In the genomic region with DNA sequence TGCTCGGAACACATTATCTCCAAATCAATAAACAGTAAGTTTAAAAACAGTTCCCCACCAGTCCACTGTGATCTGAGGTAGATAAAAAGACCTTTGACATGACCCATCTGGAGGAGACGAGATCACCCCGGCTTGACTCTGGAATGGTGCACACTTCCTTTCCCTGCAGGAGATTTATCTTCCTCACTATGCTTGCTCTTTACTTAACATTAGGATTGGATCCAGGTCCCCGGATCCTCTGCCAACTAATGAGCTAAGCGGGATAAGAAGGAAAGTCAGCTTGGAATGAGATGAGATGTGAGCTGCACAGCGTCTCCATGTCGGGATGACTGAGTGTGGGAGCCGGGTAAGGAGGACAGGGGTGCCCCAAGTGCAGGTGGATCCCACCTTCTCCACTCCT, we compare ENCODE assay signal across 10 mouse cellular contexts. TPM values are rescaled to one million over a fixed set of nuclear protein-coding genes. Genes with fewer than 3 reads are reported as not detected.
DNase-seq lines count a peak whose midpoint lies in the region; ATAC-seq and TF ChIP-seq lines count a peak whose summit lies in the region.
"Had no signal": no experiment of that assay in that cellular context is flagged by ENCODE, and none has a peak within 500 bp of the region (broad histone marks: within the 10 kb centered on the region; RNA-seq: fewer than 3 reads in every experiment).

No protein-coding gene starts in this region.

- no peaks in the 10 kb centered on the region for H3K36me3 ChIP-seq in embryonic facial prominence, embryonic 14.5 days (ENCODE audit: control insufficient read depth, insufficient read depth, low read length)
- no peaks in the 10 kb centered on the region for H3K36me3 ChIP-seq in embryonic facial prominence, embryonic 10.5 days (replicated peaks)
- 0 out of 2 replicates have a peak, but pooled peaks cover 5% of the 10 kb centered on the region for H3K36me3 ChIP-seq in forebrain, embryonic 14.5 days (ENCODE audit: control insufficient read depth, insufficient read depth, low read length)
- no peaks in the 10 kb centered on the region for H3K36me3 ChIP-seq in liver, postnatal 0 days (replicated peaks; ENCODE audit: insufficient read depth, low read length)
- H3K36me3 ChIP-seq: heart, embryonic 13.5 days had no signal

- H3K27ac ChIP-seq in embryonic facial prominence, embryonic 14.5 days (replicated peaks; ENCODE audit: low read depth, low read length): no peak overlapping the region
- no peak overlapping the region for H3K27ac ChIP-seq in embryonic facial prominence, embryonic 10.5 days (replicated peaks)
- no peak overlapping the region for H3K27ac ChIP-seq in forebrain, embryonic 14.5 days (ENCODE audit: low read depth, low read length)
- H3K27ac ChIP-seq in left cerebral cortex, adult 2 months: no peak overlapping the region
- no peak overlapping the region for H3K27ac ChIP-seq in liver, postnatal 0 days (ENCODE audit: low read depth)
- H3K27ac ChIP-seq: heart, embryonic 13.5 days had no signal

- H3K9me3 ChIP-seq in embryonic facial prominence, embryonic 14.5 days (ENCODE audit: control insufficient read depth, low read length): no peaks in the 10 kb centered on the region
- no peaks in the 10 kb centered on the region for H3K9me3 ChIP-seq in embryonic facial prominence, embryonic 10.5 days
- no peaks in the 10 kb centered on the region for H3K9me3 ChIP-seq in forebrain, embryonic 14.5 days (replicated peaks; ENCODE audit: control insufficient read depth, low read length)
- no peaks in the 10 kb centered on the region for H3K9me3 ChIP-seq in liver, postnatal 0 days (ENCODE audit: low read length)
- H3K9me3 ChIP-seq: heart, embryonic 13.5 days had no signal

- no peaks in the 10 kb centered on the region for H3K4me1 ChIP-seq in embryonic facial prominence, embryonic 14.5 days (ENCODE audit: control insufficient read depth, insufficient read depth, low read length)
- peaks cover 11% of the 10 kb centered on the region; the same call in 1 of the 2 replicates for H3K4me1 ChIP-seq in embryonic facial prominence, embryonic 10.5 days
- H3K4me1 ChIP-seq in forebrain, embryonic 14.5 days (ENCODE audit: control insufficient read depth, insufficient read depth, low read length): peaks cover 27% of the 10 kb centered on the region
- H3K4me1 ChIP-seq in liver, postnatal 0 days (ENCODE audit: insufficient read depth): no peaks in the 10 kb centered on the region

- DNase-seq in embryonic facial prominence, embryonic 14.5 days (ENCODE audit: low spot score): peak; percentile 32
- DNase-seq in embryonic facial prominence, embryonic 10.5 days (ENCODE audit: low spot score): no peak
- DNase-seq in layer of hippocampus, adult 11-12 months (ENCODE audit: low spot score): peak; percentile 40
- no peak for DNase-seq in layer of hippocampus, postnatal 25 days (ENCODE audit: extremely low spot score in 1 of 2, low spot score in 1 of 2)
- peak; percentile 76 for DNase-seq in forebrain, embryonic 14.5 days (ENCODE audit: low spot score)
- DNase-seq in layer of hippocampus, postnatal 10 days (ENCODE audit: low spot score in 2 of 2): peak; percentile 31 to 44
- DNase-seq in left cerebral cortex, adult 2 months (ENCODE audit: extremely low spot score in 1 of 2, low spot score in 2 of 2): no peak
- DNase-seq in liver, postnatal 0 days: no peak
- DNase-seq: right cerebral cortex, postnatal 14 days had no signal

- no peaks in the 10 kb centered on the region for H3K27me3 ChIP-seq in embryonic facial prominence, embryonic 14.5 days (replicated peaks; ENCODE audit: control insufficient read depth, insufficient read depth, low read length)
- peaks cover 11% of the 10 kb centered on the region for H3K27me3 ChIP-seq in embryonic facial prominence, embryonic 10.5 days (replicated peaks; ENCODE audit: low read depth, poor library complexity, severe bottlenecking)
- H3K27me3 ChIP-seq in forebrain, embryonic 14.5 days (replicated peaks; ENCODE audit: control insufficient read depth, insufficient read depth, low read length): no peaks in the 10 kb centered on the region
- H3K27me3 ChIP-seq in liver, postnatal 0 days (ENCODE audit: insufficient read depth, low read length): no peaks in the 10 kb centered on the region

- 70% methylated on average over 8 of the region's 8 CpGs for WGBS in embryonic facial prominence, embryonic 14.5 days
- 82% methylated on average over 8 of the region's 8 CpGs for WGBS in embryonic facial prominence, embryonic 10.5 days
- WGBS in forebrain, embryonic 14.5 days: 59% methylated on average over 8 of the region's 8 CpGs
- WGBS in liver, postnatal 0 days (ENCODE audit: insufficient replicate concordance): 65% methylated on average over 8 of the region's 8 CpGs

- TF ChIP-seq EP300 in liver, postnatal 0 days (IDR thresholded peaks at IDR 0.05; ENCODE audit: low read depth): no peak

- TF ChIP-seq CTCF in left cerebral cortex, adult 2 months (IDR thresholded peaks at IDR 0.05): no peak
- no peak for TF ChIP-seq CTCF in liver, postnatal 0 days (IDR thresholded peaks at IDR 0.05; ENCODE audit: low read depth)

- no peak overlapping the region for H3K9ac ChIP-seq in embryonic facial prominence, embryonic 14.5 days (ENCODE audit: low read depth, low read length)
- no peak overlapping the region for H3K9ac ChIP-seq in forebrain, embryonic 14.5 days (ENCODE audit: low read length)
- H3K9ac ChIP-seq in liver, postnatal 0 days (replicated peaks): no peak overlapping the region
- H3K9ac ChIP-seq: heart, embryonic 13.5 days had no signal

- intact Hi-C loops in left cerebral cortex, adult 2 months (cut with DNase I): no loop called here

- H3K4me3 ChIP-seq in embryonic facial prominence, embryonic 14.5 days (ENCODE audit: low read depth, low read length): no peak overlapping the region
- no peak overlapping the region for H3K4me3 ChIP-seq in embryonic facial prominence, embryonic 10.5 days
- no peak overlapping the region for H3K4me3 ChIP-seq in forebrain, embryonic 14.5 days (ENCODE audit: low read depth, low read length)
- H3K4me3 ChIP-seq in left cerebral cortex, adult 2 months: no peak overlapping the region
- no peak overlapping the region for H3K4me3 ChIP-seq in liver, postnatal 0 days (ENCODE audit: low read depth, low read length)
- H3K4me3 ChIP-seq: heart, embryonic 13.5 days had no signal

- no peak overlapping the region for H3K4me2 ChIP-seq in embryonic facial prominence, embryonic 14.5 days (ENCODE audit: low read depth, low read length)
- no peak overlapping the region for H3K4me2 ChIP-seq in forebrain, embryonic 14.5 days (ENCODE audit: low read length)
- no peak overlapping the region for H3K4me2 ChIP-seq in liver, postnatal 0 days (ENCODE audit: low read depth, low read length)
- H3K4me2 ChIP-seq: heart, embryonic 13.5 days had no signal

- no peak for ATAC-seq in embryonic facial prominence, embryonic 14.5 days (ENCODE audit: low read depth)
- 0 out of 2 replicates have a peak, but pooled peaks have one; percentile 13 for ATAC-seq in forebrain, embryonic 14.5 days
- ATAC-seq in liver, postnatal 0 days: no peak

RNA-seq across cellular contexts. Expression of gene Siah3, which starts 46.7 kb away (rescaled TPM):
- polyA plus RNA-seq in embryonic facial prominence, embryonic 14.5 days (2014; fragmentation: Nextera tagmentation; extraction: Ambion mirVana): 0.35 and 0.43 TPM in 2 replicates
- polyA plus RNA-seq in embryonic facial prominence, embryonic 10.5 days (2016; fragmentation: Nextera tagmentation; extraction: Ambion mirVana): 0.06 and 0.15 TPM in 2 replicates
- total RNA-seq in layer of hippocampus, postnatal 25 days (2021): 10 to 100 TPM in 1 of 2 experiments, 1 to 10 TPM in 1; 7.4 to 10.3 TPM
- 5.4 and 7.0 TPM in 2 replicates for polyA plus RNA-seq in forebrain, embryonic 14.5 days (2014; fragmentation: Nextera tagmentation; extraction: Ambion mirVana)
- 10 to 100 TPM; 11.4 to 13.6 TPM for total RNA-seq in layer of hippocampus, postnatal 10 days (2021)
- 1 to 10 TPM; 8.2 to 8.3 TPM for total RNA-seq in left cerebral cortex, adult 2 months (2021)
- polyA plus RNA-seq in liver, postnatal 0 days (2015; fragmentation: Nextera tagmentation; extraction: Ambion mirVana): 0.02 TPM in 1 of 2 replicates, not detected in the other
- polyA plus RNA-seq: heart, embryonic 13.5 days had no signal

Comparison
In these comparisons a context has a peak if more than half of its experiments do, and no peak if none do; other contexts are left out.
1. DNase-seq: peak in embryonic facial prominence, embryonic 14.5 days (single experiment), layer of hippocampus, adult 11-12 months (single experiment), forebrain, embryonic 14.5 days (single experiment) and layer of hippocampus, postnatal 10 days (2 of 2); none in embryonic facial prominence, embryonic 10.5 days (single experiment), layer of hippocampus, postnatal 25 days (0 of 2), left cerebral cortex, adult 2 months (0 of 2) and liver, postnatal 0 days (single experiment).